Mouse (Mus musculus) ES-E14 (cell line): ENCODE results near the gene Dnaja3.

Source experiments
- CHD2 ChIP-seq: IDR thresholded peaks from 2 replicates; pipeline ENCODE4 v1.6.1; 2014; ENCODE audit warnings: mild to moderate bottlenecking, low read depth, low read length, inconsistent platforms
- HCFC1 ChIP-seq: IDR thresholded peaks from 2 replicates; pipeline ENCODE4 v1.6.1; 2012; ENCODE audit warnings: low read length, inconsistent platforms, borderline replicate concordance; ENCODE audit not compliant: insufficient read depth
- MAFK ChIP-seq: IDR thresholded peaks from 2 replicates; pipeline ENCODE4 v1.6.1; 2014; ENCODE audit warnings: mild to moderate bottlenecking, low read depth, low read length, inconsistent platforms; ENCODE audit not compliant: insufficient read depth
- ZNF384 ChIP-seq: IDR thresholded peaks from 2 replicates; pipeline ENCODE4 v1.6.1; 2012; ENCODE audit warnings: low read depth, low read length, inconsistent platforms

GRCm38 (mm10) chr16:4634681-4635080 is 5.1 kb upstream of the Dnaja3 start:
- no peak for TF ChIP-seq ZNF384
- TF ChIP-seq HCFC1, result no peak
- no peak for TF ChIP-seq MAFK
- no peak for TF ChIP-seq CHD2
